Mouse (Mus musculus): ENCODE data around the gene Ddi2.

The Ddi2 gene

GRCm38 (mm10) chr4:141655908-141656608 lies 67.2 kb downstream of the Ddi2 start:
- DNase-seq (ENCODE audit: low spot score in 2 of 2), result no peak

- no peak for DNase-seq (ENCODE audit: low spot score in 2 of 2)
Measured at GRCm38 (mm10) chr4:141654509-141654908, 68.7 kb downstream of the Ddi2 start.

GRCm38 (mm10) chr4:141653813-141654212 lies 69.4 kb downstream of the Ddi2 start:
- no peak for DNase-seq (ENCODE audit: low spot score in 2 of 2)

- DNase-seq (ENCODE audit: low spot score in 2 of 2), result no peak
Measured at GRCm38 (mm10) chr4:141653044-141653443, 70.2 kb downstream of the Ddi2 start.

- no peak for DNase-seq (ENCODE audit: low spot score in 2 of 2)
Measured at GRCm38 (mm10) chr4:141651944-141652343, 71.3 kb downstream of the Ddi2 start.

GRCm38 (mm10) chr4:141651286-141651685 lies 71.9 kb downstream of the Ddi2 start:
- DNase-seq (ENCODE audit: low spot score in 2 of 2), result no peak

GRCm38 (mm10) chr4:141649244-141649643 lies 74.0 kb downstream of the Ddi2 start:
- no peak for DNase-seq (ENCODE audit: low spot score in 2 of 2)

- no peak for DNase-seq (ENCODE audit: low spot score in 2 of 2)
Measured at GRCm38 (mm10) chr4:141648262-141648661, 75.0 kb downstream of the Ddi2 start.

GRCm38 (mm10) chr4:141647187-141647586 lies 76.0 kb downstream of the Ddi2 start:
- no peak for DNase-seq (ENCODE audit: low spot score in 2 of 2)

GRCm38 (mm10) chr4:141645988-141646387 lies 77.2 kb downstream of the Ddi2 start:
- no peak for DNase-seq (ENCODE audit: low spot score in 2 of 2)

- DNase-seq (ENCODE audit: low spot score in 2 of 2), result no peak
Measured at GRCm38 (mm10) chr4:141643118-141643855, 79.9 kb downstream of the Ddi2 start.

- no peak for DNase-seq (ENCODE audit: low spot score in 2 of 2)
Measured at GRCm38 (mm10) chr4:141641961-141642811, 81.0 kb downstream of the Ddi2 start.

GRCm38 (mm10) chr4:141641353-141641771 lies 81.9 kb downstream of the Ddi2 start:
- no peak for DNase-seq (ENCODE audit: low spot score in 2 of 2)

- DNase-seq (ENCODE audit: low spot score in 2 of 2), result no peak
Measured at GRCm38 (mm10) chr4:141639474-141639873, 83.7 kb downstream of the Ddi2 start.

GRCm38 (mm10) chr4:141636693-141637092 lies 86.5 kb downstream of the Ddi2 start:
- DNase-seq (ENCODE audit: low spot score in 2 of 2), result no peak

- no peak for DNase-seq (ENCODE audit: low spot score in 2 of 2)
Measured at GRCm38 (mm10) chr4:141635991-141636390, 87.2 kb downstream of the Ddi2 start.

- DNase-seq (ENCODE audit: low spot score in 2 of 2), result no peak
Measured at GRCm38 (mm10) chr4:141632111-141632873, 90.9 kb downstream of the Ddi2 start.

GRCm38 (mm10) chr4:141631250-141631649 lies 92.0 kb downstream of the Ddi2 start:
- no peak for DNase-seq (ENCODE audit: low spot score in 2 of 2)

- DNase-seq (ENCODE audit: low spot score in 2 of 2), result no peak
Measured at GRCm38 (mm10) chr4:141630021-141630420, 93.2 kb downstream of the Ddi2 start.

GRCm38 (mm10) chr4:141628661-141629060 lies 94.6 kb downstream of the Ddi2 start:
- DNase-seq (ENCODE audit: low spot score in 2 of 2), result no peak
